Mouse (Mus musculus): ENCODE data around the gene Fam89b. TPM values are rescaled to one million over a fixed set of nuclear protein-coding genes. Genes with fewer than 3 reads are reported as not detected.
"Not testable (repeated sequence)": the region's sequence is repeated elsewhere in the genome, so short reads cannot be mapped to it uniquely, and the experiment has no call there.

The Fam89b gene
- polyA plus RNA-seq, 1 experiment from 2014 or later, result 144 TPM

DNA sequence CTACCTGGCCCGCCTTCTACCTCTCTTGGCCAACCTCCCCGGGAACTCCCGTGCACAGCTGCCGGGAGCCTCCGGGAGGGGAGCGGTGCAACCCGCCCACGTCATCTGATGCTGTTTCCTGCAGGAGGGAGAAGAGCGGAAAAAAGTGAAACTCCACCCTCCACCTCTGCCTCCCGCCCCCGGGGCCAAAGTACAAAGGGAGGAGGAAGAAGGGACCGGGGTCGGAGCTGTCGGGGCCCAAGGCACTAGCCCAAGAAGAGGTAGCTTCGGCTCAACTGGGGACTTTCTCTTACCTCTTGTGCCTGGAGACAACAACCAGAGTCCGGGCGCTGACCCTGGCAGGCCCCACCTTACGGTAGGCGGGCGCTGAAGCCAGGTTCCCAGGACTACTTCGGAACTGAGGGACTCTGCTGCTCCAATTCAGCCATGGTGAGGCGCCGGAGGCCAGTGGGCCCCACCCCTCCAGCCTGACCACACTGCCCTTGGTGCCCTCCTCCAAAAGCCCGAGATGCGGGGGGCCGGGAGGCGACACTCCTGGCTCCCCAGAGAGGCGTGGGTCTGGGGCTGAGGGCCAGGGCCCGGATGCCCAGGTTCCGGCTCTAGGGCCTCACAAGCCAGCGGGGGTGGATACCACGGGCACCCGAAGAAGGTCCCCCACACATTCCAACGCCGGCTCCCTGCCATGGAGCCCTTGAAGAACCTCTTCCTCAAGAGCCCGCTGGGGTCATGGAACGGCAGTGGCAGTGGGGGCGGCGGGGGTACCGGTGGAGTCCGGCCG, 39.7 kb downstream of the Fam89b start:
- H3K36me3 ChIP-seq (replicated peaks; ENCODE audit: control insufficient read depth, insufficient read depth), result peaks cover 37% of the 10 kb centered on the region
- H3K4me3 ChIP-seq (replicated peaks; ENCODE audit: low read length), result peak overlapping the region; percentile 97
- H3K27me3 ChIP-seq (ENCODE audit: control insufficient read depth, insufficient read depth, low read length), result no peaks in the 10 kb centered on the region
- peak overlapping the region; percentile 78 for H3K9ac ChIP-seq
- peaks cover 32% of the 10 kb centered on the region for H3K4me1 ChIP-seq (replicated peaks; ENCODE audit: control insufficient read depth, insufficient read depth, low read length)
- ATAC-seq (ENCODE audit: low FRiP score) (no peak), DNase-seq (ENCODE audit: low spot score) (peak; percentile 56)
- no peaks in the 10 kb centered on the region for H3K9me3 ChIP-seq (ENCODE audit: control insufficient read depth, low read length)
- peak overlapping the region; percentile 71 for H3K27ac ChIP-seq
- H3K4me2 ChIP-seq (replicated peaks), result peak overlapping the region; percentile 99
- 12% methylated on average over 42 of the region's 42 CpGs for WGBS

GRCm38 (mm10) chr19:5689088-5689428, 40.4 kb downstream of the Fam89b start:
- ATAC-seq (ENCODE audit: low FRiP score) (no peak), DNase-seq (ENCODE audit: low spot score) (no peak)
- peak overlapping the region; percentile 97 for H3K4me3 ChIP-seq (replicated peaks; ENCODE audit: low read length)
- H3K27me3 ChIP-seq (ENCODE audit: control insufficient read depth, insufficient read depth, low read length), result no peaks in the 10 kb centered on the region
- peak overlapping the region; percentile 99 for H3K4me2 ChIP-seq (replicated peaks)
- H3K4me1 ChIP-seq (replicated peaks; ENCODE audit: control insufficient read depth, insufficient read depth, low read length), result peaks cover 32% of the 10 kb centered on the region
- no peaks in the 10 kb centered on the region for H3K9me3 ChIP-seq (ENCODE audit: control insufficient read depth, low read length)
- 0% methylated on average over 7 of the region's 7 CpGs for WGBS
- H3K9ac ChIP-seq, result peak overlapping the region; percentile 78
- H3K36me3 ChIP-seq (replicated peaks; ENCODE audit: control insufficient read depth, insufficient read depth), result peaks cover 42% of the 10 kb centered on the region
- peak overlapping the region; percentile 71 for H3K27ac ChIP-seq

DNA sequence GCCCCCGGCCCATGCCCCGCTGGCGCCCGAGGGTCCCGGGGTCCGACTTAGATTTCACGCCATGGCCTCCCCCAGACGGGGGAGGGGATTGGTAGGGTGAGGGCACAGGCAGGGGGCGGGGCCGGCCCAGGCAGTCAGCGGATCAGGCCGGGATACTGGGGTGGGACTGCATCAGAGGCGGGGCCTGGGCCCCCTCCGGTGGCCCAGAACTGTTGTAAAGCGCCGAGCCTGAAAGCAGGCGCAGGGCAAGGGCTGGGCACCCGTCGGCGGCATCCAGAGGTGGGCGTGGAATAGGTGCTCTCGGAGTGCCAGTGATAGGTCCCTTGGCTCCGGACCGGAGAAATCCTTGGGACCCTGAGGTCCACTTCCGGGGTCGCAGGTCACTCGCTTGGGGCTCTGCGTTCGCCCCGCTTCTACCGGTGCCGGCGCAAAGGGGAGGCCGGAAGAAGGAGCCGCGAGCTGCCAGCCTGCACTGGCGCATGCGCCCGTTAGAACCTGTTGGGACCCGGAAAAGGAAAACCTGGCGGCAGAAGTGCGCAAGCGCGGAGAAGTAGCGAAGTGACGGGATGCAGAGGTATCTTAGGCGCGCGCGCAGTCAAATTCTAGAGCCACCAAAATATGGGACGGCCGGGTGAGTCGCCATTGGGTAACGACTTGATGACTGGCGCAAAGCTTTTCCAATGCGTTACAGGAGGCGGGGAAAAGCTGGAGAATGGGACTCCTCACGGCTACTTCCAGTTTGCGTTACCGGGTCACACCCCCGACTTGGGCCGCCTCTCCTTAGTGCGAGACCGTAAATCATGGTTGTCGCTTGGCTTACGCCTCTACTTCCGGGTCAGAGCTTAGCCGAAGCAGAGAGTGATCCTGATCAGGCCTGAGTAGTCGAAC, 41.0 kb downstream of the Fam89b start, which contains the start of the genes Map3k11 and Pcnx3:
TSS of gene Map3k11 (plus strand) at position 543 of the 888 bp plus-strand sequence.
TSS of gene Pcnx3 (minus strand) at position 709 of the 888 bp plus-strand sequence.
- peak; percentile 94 for ATAC-seq (ENCODE audit: low FRiP score)
- H3K9me3 ChIP-seq (ENCODE audit: control insufficient read depth, low read length), result no peaks in the 10 kb centered on the region
- H3K4me3 ChIP-seq (replicated peaks; ENCODE audit: low read length), result peak within 1 kb of the TSS; percentile 97
- under 1% methylated on average over 69 of the region's 69 CpGs for WGBS
- DNase-seq (ENCODE audit: low spot score), result peak; percentile 98
- peaks cover 32% of the 10 kb centered on the region for H3K4me1 ChIP-seq (replicated peaks; ENCODE audit: control insufficient read depth, insufficient read depth, low read length)
- peak within 1 kb of the TSS; percentile 93 for H3K9ac ChIP-seq
- H3K4me2 ChIP-seq (replicated peaks), result peak within 1 kb of the TSS; percentile 99
- no peaks in the 10 kb centered on the region for H3K27me3 ChIP-seq (ENCODE audit: control insufficient read depth, insufficient read depth, low read length)
- peak within 1 kb of the TSS; percentile 78 for H3K27ac ChIP-seq
- H3K36me3 ChIP-seq (replicated peaks; ENCODE audit: control insufficient read depth, insufficient read depth), result peaks cover 42% of the 10 kb centered on the region

GRCm38 (mm10) chr19:5687738-5688137, 41.7 kb downstream of the Fam89b start:
- ATAC-seq (ENCODE audit: low FRiP score) (no peak), DNase-seq (ENCODE audit: low spot score) (no peak)
- Histone ChIP-seq H3K4me2 (replicated peaks) (peak overlapping the region; percentile 99), H3K4me3 (replicated peaks; ENCODE audit: low read length) (peak overlapping the region; percentile 97), H3K36me3 (replicated peaks; ENCODE audit: control insufficient read depth, insufficient read depth) (peaks cover 43% of the 10 kb centered on the region), H3K4me1 (replicated peaks; ENCODE audit: control insufficient read depth, insufficient read depth, low read length) (peaks cover 32% of the 10 kb centered on the region), H3K27ac (peak overlapping the region; percentile 78), H3K9me3 (ENCODE audit: control insufficient read depth, low read length) (no peaks in the 10 kb centered on the region), H3K27me3 (ENCODE audit: control insufficient read depth, insufficient read depth, low read length) (no peaks in the 10 kb centered on the region), H3K9ac (peak overlapping the region; percentile 93)
- WGBS, result 23% methylated on average over 9 of the region's 9 CpGs

- H3K4me3 ChIP-seq (replicated peaks; ENCODE audit: low read length); ATAC-seq (ENCODE audit: low FRiP score); H3K9ac ChIP-seq; DNase-seq (ENCODE audit: low spot score); H3K27me3 ChIP-seq (ENCODE audit: control insufficient read depth, insufficient read depth, low read length); H3K27ac ChIP-seq; H3K9me3 ChIP-seq (ENCODE audit: control insufficient read depth, low read length): not testable (repeated sequence)
- H3K4me2 ChIP-seq (replicated peaks), result peak overlapping the region; percentile 99; the same call in 1 of the 2 replicates
- peaks cover 32% of the 10 kb centered on the region for H3K4me1 ChIP-seq (replicated peaks; ENCODE audit: control insufficient read depth, insufficient read depth, low read length)
- 95% methylated on average over 12 of the region's 12 CpGs for WGBS
- peaks cover 51% of the 10 kb centered on the region for H3K36me3 ChIP-seq (replicated peaks; ENCODE audit: control insufficient read depth, insufficient read depth)
Observed at GRCm38 (mm10) chr19:5686954-5687353, 42.5 kb downstream of the Fam89b start.

DNA sequence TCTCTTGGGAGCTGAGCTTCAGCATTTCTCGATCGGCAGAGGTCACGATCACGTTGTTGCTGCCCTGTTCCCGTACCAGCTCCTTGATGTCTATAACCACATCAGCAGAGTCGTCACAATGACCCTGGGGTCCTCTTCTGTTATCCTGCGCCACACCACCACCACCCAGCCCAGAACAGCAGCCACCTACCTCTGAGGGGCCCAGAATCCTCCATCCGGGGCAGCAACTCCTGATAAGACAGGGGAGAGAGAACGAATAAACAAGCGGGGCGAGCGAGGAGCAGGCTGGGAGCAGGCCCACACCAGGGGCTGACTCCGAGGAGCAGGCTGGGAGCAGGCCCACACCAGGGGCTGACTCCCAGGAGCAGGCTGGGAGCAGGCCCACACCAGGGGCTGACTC, 43.0 kb downstream of the Fam89b start:
- H3K4me2 ChIP-seq (replicated peaks), result no peak overlapping the region
- no peak overlapping the region for H3K4me3 ChIP-seq (replicated peaks; ENCODE audit: low read length)
- no peaks in the 10 kb centered on the region for H3K27me3 ChIP-seq (ENCODE audit: control insufficient read depth, insufficient read depth, low read length)
- H3K9ac ChIP-seq, result no peak overlapping the region
- no peaks in the 10 kb centered on the region for H3K9me3 ChIP-seq (ENCODE audit: control insufficient read depth, low read length)
- WGBS, result 96% methylated on average over 13 of the region's 13 CpGs
- no peak overlapping the region for H3K27ac ChIP-seq
- ATAC-seq (ENCODE audit: low FRiP score) (no peak), DNase-seq (ENCODE audit: low spot score) (no peak)
- peaks cover 27% of the 10 kb centered on the region for H3K4me1 ChIP-seq (replicated peaks; ENCODE audit: control insufficient read depth, insufficient read depth, low read length)
- H3K36me3 ChIP-seq (replicated peaks; ENCODE audit: control insufficient read depth, insufficient read depth), result peaks cover 53% of the 10 kb centered on the region

DNA sequence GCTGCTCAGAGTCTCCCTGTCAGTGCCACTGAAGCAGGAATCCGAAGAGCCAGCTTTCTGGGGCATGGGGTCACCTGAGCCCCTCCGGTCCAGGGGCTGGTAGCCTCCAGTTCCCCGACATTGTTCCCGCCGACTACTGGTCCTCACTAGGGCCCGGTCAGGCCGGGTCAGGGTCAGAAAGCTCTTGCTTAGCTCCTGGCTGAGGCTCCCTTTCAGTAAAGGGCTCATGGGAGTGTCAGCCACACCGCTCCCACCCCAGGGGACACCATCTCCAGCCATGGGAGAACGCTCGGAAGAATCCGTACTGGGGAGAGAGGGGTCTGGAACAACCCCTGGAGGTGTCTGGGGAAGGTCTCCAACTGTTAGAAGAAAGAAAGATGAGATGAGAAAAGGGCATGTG, 43.6 kb downstream of the Fam89b start:
- H3K4me1 ChIP-seq (replicated peaks; ENCODE audit: control insufficient read depth, insufficient read depth, low read length), result peaks cover 21% of the 10 kb centered on the region
- no peak overlapping the region for H3K27ac ChIP-seq
- H3K4me3 ChIP-seq (replicated peaks; ENCODE audit: low read length), result no peak overlapping the region
- H3K36me3 ChIP-seq (replicated peaks; ENCODE audit: control insufficient read depth, insufficient read depth), result peaks cover 58% of the 10 kb centered on the region
- H3K4me2 ChIP-seq (replicated peaks), result no peak overlapping the region
- no peaks in the 10 kb centered on the region for H3K27me3 ChIP-seq (ENCODE audit: control insufficient read depth, insufficient read depth, low read length)
- DNase-seq (ENCODE audit: low spot score) (no peak), ATAC-seq (ENCODE audit: low FRiP score) (no peak)
- H3K9me3 ChIP-seq (ENCODE audit: control insufficient read depth, low read length), result no peaks in the 10 kb centered on the region
- 94% methylated on average over 11 of the region's 11 CpGs for WGBS
- H3K9ac ChIP-seq, result no peak overlapping the region

DNA sequence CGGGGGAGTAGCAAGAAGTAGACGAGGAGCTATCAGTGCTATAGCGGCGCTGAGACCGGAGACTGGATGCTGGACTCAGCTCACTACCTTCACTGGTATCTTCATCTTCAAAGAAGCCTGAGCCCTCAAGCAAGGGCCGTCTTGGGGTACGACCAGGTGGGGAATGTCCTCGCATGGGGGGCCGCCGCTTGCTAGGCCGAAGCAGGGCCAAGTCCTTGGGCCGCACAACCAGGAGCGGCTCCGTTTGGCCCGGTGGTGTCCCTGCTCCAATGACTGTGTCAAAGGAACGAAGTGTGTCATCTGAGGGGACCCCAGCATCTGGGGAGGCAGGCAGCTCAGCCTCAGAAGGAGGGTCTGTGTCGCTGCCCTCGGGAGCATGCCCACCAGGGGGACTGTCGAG, 44.0 kb downstream of the Fam89b start:
- Histone ChIP-seq H3K4me3 (replicated peaks; ENCODE audit: low read length) (no peak overlapping the region), H3K4me1 (replicated peaks; ENCODE audit: control insufficient read depth, insufficient read depth, low read length) (peaks cover 17% of the 10 kb centered on the region), H3K4me2 (replicated peaks) (no peak overlapping the region), H3K27ac (no peak overlapping the region), H3K27me3 (ENCODE audit: control insufficient read depth, insufficient read depth, low read length) (no peaks in the 10 kb centered on the region), H3K9ac (no peak overlapping the region), H3K9me3 (ENCODE audit: control insufficient read depth, low read length) (no peaks in the 10 kb centered on the region), H3K36me3 (replicated peaks; ENCODE audit: control insufficient read depth, insufficient read depth) (peaks cover 62% of the 10 kb centered on the region)
- WGBS, result 94% methylated on average over 19 of the region's 19 CpGs
- ATAC-seq (ENCODE audit: low FRiP score) (no peak), DNase-seq (ENCODE audit: low spot score) (no peak)

- Histone ChIP-seq H3K4me3 (replicated peaks; ENCODE audit: low read length) (no peak overlapping the region), H3K27ac (no peak overlapping the region), H3K36me3 (replicated peaks; ENCODE audit: control insufficient read depth, insufficient read depth) (peaks cover 66% of the 10 kb centered on the region), H3K4me2 (replicated peaks) (no peak overlapping the region), H3K9me3 (ENCODE audit: control insufficient read depth, low read length) (no peaks in the 10 kb centered on the region), H3K9ac (no peak overlapping the region), H3K27me3 (ENCODE audit: control insufficient read depth, insufficient read depth, low read length) (no peaks in the 10 kb centered on the region), H3K4me1 (replicated peaks; ENCODE audit: control insufficient read depth, insufficient read depth, low read length) (peaks cover 12% of the 10 kb centered on the region)
- WGBS, result 91% methylated on average over 13 of the region's 13 CpGs
- ATAC-seq (ENCODE audit: low FRiP score) (no peak), DNase-seq (ENCODE audit: low spot score) (no peak)
Observed at GRCm38 (mm10) chr19:5684985-5685384, 44.5 kb downstream of the Fam89b start.
